Mouse (Mus musculus) spleen, adult 12 weeks (tissue): Measurements from ENCODE around the gene Ceacam9.
A peak's percentile ranks its signal among the peaks of the same experiment; 100 is the strongest.

ENCODE experiments used
- DNase-seq: peaks from one replicate; pipeline ENCODE4 v3.0.0; 2022; ENCODE audit warnings: low spot score

The Ceacam9 gene

DNA sequence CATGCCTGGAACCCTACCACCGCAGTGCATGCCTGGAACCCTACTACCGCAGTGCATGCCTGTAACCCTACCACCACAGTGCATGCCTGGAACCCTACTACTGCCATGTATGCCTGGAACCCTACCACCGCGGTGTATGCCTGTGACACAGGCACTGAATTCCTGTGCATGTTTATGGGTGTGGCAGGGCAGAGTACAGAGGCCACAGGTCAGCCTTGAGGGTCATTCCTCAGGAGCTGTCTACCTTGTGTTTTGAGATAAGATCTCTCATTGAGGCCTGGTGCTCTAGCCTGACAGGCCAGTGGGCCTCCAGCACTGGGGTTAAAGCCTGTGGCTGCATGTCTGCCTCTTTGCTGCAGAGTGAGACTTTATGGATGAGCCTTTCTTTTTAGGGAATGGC, 23.6 kb downstream of the Ceacam9 start:
- DNase-seq = no peak

DNA sequence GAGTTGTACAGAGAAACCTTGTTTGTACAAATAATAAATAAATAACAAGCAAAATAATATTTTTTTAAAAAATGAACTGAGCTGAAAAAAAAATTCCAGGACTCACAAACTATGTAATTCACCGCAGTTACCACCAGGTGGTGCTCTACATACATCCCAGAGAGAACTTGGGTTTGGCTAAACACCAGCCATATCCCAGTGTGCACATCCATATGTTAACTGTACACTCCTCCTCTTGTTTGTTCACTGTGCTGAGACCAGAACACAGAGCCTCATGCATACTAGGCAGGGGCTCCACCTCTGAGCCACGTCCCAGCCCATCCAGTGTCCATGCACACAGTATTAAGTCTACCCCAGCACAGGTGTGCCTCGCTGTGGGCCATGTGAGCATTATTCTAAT, 24.4 kb downstream of the Ceacam9 start:
- DNase-seq = peak; percentile 44

DNA sequence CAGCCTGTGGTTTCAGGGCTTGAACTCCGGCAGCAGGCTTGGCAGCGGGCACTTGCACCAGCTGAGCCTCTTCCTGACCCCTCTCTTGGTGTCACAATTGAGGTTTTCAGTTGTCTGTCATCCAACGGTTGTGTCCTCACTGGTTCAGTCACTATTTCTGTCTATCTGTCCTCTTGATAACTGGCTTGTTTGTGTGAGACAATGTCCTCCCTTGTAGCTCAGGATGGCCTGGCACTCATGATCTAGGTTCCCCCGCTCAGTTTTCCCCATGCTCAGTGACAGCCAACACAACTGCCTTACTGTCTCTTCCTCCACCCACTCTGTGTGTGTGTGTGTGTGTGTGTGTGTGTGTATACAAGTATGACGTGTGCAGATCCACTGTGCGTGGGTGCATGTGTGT, 25.9 kb downstream of the Ceacam9 start:
- DNase-seq = no peak

DNA sequence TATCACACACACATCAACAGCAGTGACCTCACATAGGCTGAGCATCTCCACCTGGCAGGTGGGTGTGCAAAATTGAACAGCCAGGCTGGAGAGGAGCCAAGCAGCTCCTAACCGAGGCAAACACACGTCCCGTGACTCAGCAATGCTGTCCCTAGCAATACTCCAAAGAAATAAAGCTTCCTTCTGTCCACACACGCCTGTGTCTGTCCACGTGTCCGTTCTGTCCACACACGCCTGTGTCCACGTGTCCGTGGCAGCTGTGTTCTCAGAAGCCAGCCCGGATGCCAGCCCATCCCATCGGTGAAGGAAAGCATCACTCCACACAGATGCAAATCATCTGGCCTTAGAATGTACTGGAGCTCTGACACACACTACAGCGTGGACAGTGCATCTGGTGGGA, 30.3 kb downstream of the Ceacam9 start:
- DNase-seq = peak; percentile 58

DNA sequence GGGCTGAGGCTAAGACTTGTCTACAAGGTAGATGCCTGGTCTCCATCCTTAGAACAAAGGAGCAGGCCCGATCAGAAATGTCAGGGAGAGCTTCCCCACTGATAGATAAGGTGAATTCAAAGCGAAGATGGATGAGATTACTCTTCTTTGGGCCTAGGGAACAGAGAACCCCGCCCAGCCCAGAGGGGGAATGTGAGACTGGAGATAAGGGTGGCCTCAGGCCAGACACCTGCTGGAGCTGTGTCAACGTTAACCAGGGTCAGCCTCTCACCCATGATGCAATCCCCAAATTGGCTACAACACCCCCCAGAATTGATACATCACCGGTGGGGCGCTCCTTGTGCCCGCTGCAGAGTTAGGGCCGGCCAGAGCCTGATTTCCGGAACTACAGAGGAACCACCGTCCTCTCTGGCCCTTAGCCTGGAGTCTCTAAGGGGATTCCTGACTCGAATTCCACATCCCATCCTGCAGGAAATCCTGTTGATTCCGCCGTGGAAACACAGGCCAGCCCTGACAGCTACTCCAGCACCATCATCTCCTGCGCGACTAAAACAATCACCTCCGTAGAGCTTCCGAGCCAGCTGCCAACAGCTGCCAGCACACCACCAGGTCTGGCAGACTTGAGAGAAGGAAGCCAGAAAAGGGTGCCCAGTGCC, 33.8 kb downstream of the Ceacam9 start:
- DNase-seq = no peak

DNA sequence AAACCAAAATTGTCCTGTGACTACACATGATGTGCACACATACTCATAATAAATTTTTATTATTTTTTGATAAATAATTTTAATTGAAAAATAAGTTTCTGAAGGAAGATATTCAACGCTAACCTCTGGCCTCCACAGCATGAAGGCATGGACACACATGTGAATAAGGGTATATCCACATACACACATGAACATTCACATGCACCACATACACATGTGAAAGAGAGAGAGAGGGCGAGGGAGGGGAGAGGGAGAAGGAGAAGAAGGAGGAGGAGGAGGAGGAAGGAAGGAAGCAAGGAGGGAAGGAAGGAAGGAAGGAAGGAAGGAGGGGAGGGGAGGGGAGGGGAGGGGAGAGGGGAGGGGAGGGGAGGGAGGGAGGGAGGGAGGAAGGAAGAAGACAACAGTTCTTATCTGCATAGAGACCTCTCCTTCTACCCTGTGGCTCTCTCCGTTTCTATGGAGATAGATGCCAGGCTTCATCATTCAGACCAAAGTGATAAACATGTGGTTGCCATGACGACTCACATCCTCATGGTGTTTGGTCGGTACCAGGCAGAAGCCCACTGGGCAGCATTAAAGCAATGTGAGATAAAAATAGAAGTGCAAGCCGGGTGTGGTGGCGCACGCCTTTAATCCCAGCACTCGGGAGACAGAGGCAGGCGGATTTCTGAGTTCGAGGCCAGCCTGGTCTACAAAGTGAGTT, 37.3 kb downstream of the Ceacam9 start:
- DNase-seq = no peak

DNA sequence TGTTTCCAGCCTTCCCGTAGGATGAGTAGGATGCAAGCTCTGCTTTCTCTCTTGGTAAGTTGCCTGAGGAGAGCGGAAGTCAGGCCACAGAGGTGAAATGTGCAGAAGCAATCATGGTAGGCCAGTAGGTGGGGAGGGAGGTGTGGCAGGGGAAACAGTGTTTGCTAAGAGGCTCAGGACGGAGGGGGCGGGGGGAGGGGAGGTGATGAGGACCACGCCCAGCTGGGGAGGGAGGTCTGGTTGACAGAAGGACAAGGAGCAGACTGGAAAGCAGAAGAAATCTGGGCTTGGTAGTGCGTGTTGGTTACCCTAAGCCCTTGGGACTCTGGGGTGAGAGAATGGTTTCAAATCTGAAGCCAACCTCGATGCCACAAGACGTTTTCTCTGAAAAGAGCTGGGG, 38.6 kb downstream of the Ceacam9 start:
- DNase-seq = no peak

DNA sequence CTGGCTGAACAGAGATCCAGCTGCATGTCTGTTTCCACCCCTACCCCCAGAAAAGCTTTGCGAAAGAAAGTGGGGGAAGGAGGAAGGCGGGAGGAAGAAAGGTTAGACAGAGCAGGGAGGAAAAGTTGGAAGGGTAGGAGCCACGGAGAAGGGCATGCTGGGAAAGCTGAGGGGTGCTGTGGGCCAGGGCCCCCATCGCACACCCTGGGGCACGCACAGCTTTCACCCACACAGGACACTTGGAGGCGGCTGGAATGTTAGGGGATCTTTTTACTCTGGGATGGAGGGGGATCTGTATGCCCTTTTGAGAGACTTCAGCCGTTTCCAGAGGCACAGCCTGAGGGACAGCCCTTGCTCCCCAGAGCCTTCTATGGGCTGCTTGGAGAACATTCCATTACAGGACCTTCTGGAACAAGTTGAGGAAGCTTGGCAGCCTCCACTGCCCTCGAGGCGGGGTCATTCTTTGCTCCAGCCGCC, 39.3 kb downstream of the Ceacam9 start:
- DNase-seq = no peak

DNA sequence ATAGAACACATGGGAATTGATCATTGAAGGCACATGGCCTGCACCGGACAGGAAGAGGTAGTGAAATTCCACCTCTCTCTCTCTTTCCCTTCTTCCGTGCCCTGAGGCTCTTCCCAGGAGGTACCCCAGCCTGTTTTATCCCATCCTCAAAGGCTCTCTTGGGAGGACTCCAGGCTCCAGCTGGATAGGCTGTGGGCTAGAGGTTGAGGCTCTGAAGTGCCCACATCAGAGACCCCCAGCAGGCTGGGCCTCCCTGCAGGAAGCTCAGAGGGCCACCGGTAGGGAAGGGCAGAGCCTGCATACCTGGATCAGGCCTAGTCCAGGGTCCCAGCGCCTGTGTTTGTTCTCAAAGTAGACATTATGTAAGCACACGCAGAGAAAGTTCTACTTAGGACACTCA, 39.9 kb downstream of the Ceacam9 start:
- DNase-seq = no peak

DNA sequence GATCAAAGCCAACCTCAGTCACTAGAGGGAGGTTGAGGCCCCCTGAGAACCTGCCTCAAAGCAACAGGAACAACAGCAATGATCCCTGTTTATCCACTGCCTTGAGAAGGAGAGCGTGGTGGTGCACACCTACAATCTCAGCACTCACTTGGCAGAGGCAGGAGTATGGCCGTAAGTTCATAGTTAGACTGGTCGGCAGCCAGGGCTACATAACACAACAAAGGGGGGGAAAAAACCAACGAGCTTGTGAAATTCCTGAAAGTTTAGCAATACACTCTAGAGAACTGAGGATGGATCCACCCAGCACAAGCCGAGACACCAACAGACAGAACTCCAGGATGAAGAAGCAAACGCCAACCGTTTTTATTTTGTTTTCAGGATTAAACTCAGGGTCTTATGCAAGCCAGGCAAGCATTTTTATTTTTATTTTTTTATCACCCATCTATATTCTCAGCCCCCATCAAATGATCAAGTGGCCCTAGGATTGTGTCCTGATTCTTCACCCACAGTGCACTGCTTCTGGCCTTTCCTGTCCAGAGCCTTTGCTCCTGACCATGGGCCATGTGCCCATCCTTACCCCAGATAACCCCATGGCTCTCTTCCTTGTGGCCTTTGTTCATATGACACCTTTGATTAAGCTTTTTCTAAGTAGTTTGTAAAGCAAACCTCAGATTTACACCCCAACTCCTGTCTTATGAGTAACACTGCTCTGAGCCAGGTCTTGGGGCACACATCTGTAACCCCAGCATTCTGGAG, 41.9 kb downstream of the Ceacam9 start:
- no peak for DNase-seq

DNA sequence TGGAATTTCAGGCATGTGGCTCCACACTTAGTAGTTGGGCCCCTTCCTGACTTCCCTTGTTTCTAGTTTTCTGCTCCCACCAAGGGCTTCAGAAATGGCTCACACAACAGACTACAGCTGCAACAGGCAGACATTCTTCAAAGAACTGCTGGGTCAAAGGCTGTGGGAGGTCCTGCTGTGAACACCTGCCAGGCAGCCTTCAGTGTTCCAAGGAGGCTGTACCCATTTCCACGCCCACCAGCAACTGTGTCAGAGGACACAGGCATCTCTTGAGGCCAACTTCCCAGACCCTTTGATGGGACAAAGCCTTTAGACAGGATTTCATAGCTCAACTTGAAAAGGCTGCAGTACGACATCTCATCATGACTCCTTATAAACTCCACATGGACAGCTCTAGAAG, 44.7 kb downstream of the Ceacam9 start:
- no peak for DNase-seq
